ENCODE assay signal across 18 mouse cellular contexts in genomic region chr3:149101785-149102184, GRCm38 (mm10).
"Had no signal": no experiment of that assay in that cellular context is flagged by ENCODE, and none has a peak within 500 bp of the region (broad histone marks: within the 10 kb centered on the region; RNA-seq: fewer than 3 reads in every experiment).

No protein-coding gene starts in this region.

- H3K36me3 ChIP-seq: kidney, embryonic 15.5 days; liver, embryonic 13.5 days; midbrain, embryonic 10.5 days; midbrain, embryonic 13.5 days; neural tube, embryonic 13.5 days; stomach, embryonic 15.5 days had no signal

- H3K27ac ChIP-seq: kidney, embryonic 15.5 days; left cerebral cortex, adult 2 months; liver, embryonic 13.5 days; midbrain, embryonic 10.5 days; midbrain, embryonic 13.5 days; neural tube, embryonic 13.5 days; stomach, embryonic 15.5 days had no signal

- H3K27me3 ChIP-seq: kidney, embryonic 15.5 days; liver, embryonic 13.5 days; megakaryocyte, embryonic 14.5 days; midbrain, embryonic 13.5 days; neural tube, embryonic 13.5 days; stomach, embryonic 15.5 days had no signal

- H3K4me1 ChIP-seq: megakaryocyte, embryonic 14.5 days; midbrain, embryonic 10.5 days; midbrain, embryonic 13.5 days; stomach, embryonic 15.5 days had no signal

- DNase-seq: kidney, postnatal 10 days; kidney, postnatal 36 days; layer of hippocampus, postnatal 36 days; liver, embryonic 13.5 days; lung, adult 2 months; retina, postnatal 1 day; right cerebral cortex, postnatal 25 days; spleen, adult 18-20 months; thymus, postnatal 25 days had no signal

- ATAC-seq: midbrain, embryonic 13.5 days; midbrain, embryonic 16.5 days had no signal

- H3K9ac ChIP-seq: kidney, embryonic 15.5 days; liver, embryonic 13.5 days; midbrain, embryonic 13.5 days; neural tube, embryonic 13.5 days; stomach, embryonic 15.5 days had no signal

- H3K4me2 ChIP-seq: kidney, embryonic 15.5 days; liver, embryonic 13.5 days; midbrain, embryonic 13.5 days; neural tube, embryonic 13.5 days; stomach, embryonic 15.5 days had no signal

- H3K9me3 ChIP-seq: kidney, embryonic 15.5 days; liver, embryonic 13.5 days; midbrain, embryonic 10.5 days; midbrain, embryonic 13.5 days; neural tube, embryonic 13.5 days; stomach, embryonic 15.5 days had no signal

- H3K4me3 ChIP-seq: kidney, embryonic 15.5 days; left cerebral cortex, adult 2 months; liver, embryonic 13.5 days; megakaryocyte, embryonic 14.5 days; midbrain, embryonic 10.5 days; midbrain, embryonic 13.5 days; myocyte; neural tube, embryonic 13.5 days; stomach, embryonic 15.5 days had no signal
